Mouse (Mus musculus) E14TG2a.4 (cell line): Measurements from ENCODE around the gene Stra6.

Source experiments
- CTCF ChIP-seq: conservative IDR thresholded peaks from 2 replicates; pipeline ENCODE4 v1.5.1; 2014; ENCODE audit warnings: low read length
- NANOG ChIP-seq: IDR thresholded peaks from 2 replicates; pipeline ENCODE4 v1.6.1; 2014; ENCODE audit warnings: borderline replicate concordance, low read length, mixed read lengths

DNA sequence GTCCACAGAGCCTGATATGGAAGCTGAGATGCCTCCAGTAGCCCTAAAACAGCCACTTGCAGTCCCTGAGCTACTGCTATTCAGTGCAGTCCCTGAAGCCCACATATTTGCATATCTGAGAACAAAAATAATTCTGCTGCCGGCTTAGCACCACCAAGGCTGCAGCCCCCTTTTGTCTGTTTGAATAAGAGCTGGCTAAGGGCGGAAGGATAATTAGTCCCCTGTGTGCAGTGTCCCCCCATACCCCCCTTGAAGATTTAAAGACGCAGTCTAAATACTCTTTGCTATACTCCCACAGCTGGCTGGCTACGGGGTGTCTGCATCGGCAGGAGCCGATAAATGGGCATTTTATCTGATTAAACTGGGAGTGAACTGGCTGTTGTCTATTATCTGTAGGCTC lies 15.0 kb upstream of the Stra6 start:
- TF ChIP-seq CTCF = no peak
- TF ChIP-seq NANOG = no peak
